Mouse (Mus musculus) fibroblast of lung, adult 2 months (primary cell): Measurements from ENCODE around the gene Slc29a3.

Experiments
- DNase-seq: peaks from one replicate; pipeline ENCODE4 v3.0.0-alpha.2; 2011; ENCODE audit warnings: low read depth

Gene Slc29a3

GRCm38 (mm10) chr10:60668591-60668990 is 84.0 kb downstream of the Slc29a3 start:
- no peak for DNase-seq
